Mouse (Mus musculus) embryonic facial prominence, embryonic 10.5 days (tissue): Measurements from ENCODE around the gene Cavin3. TPM values are rescaled to one million over a fixed set of nuclear protein-coding genes. Genes with fewer than 3 reads are reported as not detected.
A peak's percentile ranks its signal among the peaks of the same experiment; 100 is the strongest.

ENCODE experiments used
- DNase-seq: peaks from one replicate; pipeline ENCODE4 v3.0.0-alpha.2; 2017; ENCODE audit warnings: low spot score
- H3K27ac ChIP-seq: fragments of 300-500 bp; sonication (generic); replicated peaks from 2 replicates; pipeline ENCODE4 v1.5.1; 2016; ENCODE audit warnings: mild to moderate bottlenecking
- H3K27me3 ChIP-seq: fragments of 300-500 bp; sonication (generic); replicated peaks from 2 replicates; pipeline ENCODE4 v1.6.1; 2016; ENCODE audit warnings: low read depth, mild to moderate bottlenecking; ENCODE audit not compliant: poor library complexity, severe bottlenecking
- H3K36me3 ChIP-seq: fragments of 300-500 bp; sonication (generic); replicated peaks from 2 replicates; pipeline ENCODE4 v1.6.1; 2016; ENCODE audit warnings: mild to moderate bottlenecking, moderate library complexity
- H3K4me1 ChIP-seq: fragments of 300-500 bp; sonication (generic); 2 replicates; pipeline ENCODE4 v1.6.1; 2016
- H3K4me3 ChIP-seq: fragments of 300-500 bp; sonication (generic); 2 replicates; pipeline ENCODE4 v1.5.1; 2016; ENCODE audit warnings: mild to moderate bottlenecking, moderate library complexity
- H3K9me3 ChIP-seq: fragments of 300-500 bp; sonication (generic); 2 replicates; pipeline ENCODE4 v1.6.1; 2016; ENCODE audit warnings: mild to moderate bottlenecking
- WGBS: fragments of 180-500 bp; shearing (Covaris S2); methylation state at CpG from one replicate; pipeline ENCODE4 v1.1.7; 2016; 5-methylcytosine and 5-hydroxymethylcytosine counted together
- polyA plus RNA-seq: library from polyadenylated mRNA; unstranded; fragments of >200 nt; fragmentation: Nextera tagmentation; extraction: Ambion mirVana; gene quantifications from 2 replicates; pipeline ENCODE4 v1.2.1, GENCODE M21; 2016

Gene Cavin3
- polyA plus RNA-seq: 17.3 and 17.7 TPM in 2 replicates

DNA sequence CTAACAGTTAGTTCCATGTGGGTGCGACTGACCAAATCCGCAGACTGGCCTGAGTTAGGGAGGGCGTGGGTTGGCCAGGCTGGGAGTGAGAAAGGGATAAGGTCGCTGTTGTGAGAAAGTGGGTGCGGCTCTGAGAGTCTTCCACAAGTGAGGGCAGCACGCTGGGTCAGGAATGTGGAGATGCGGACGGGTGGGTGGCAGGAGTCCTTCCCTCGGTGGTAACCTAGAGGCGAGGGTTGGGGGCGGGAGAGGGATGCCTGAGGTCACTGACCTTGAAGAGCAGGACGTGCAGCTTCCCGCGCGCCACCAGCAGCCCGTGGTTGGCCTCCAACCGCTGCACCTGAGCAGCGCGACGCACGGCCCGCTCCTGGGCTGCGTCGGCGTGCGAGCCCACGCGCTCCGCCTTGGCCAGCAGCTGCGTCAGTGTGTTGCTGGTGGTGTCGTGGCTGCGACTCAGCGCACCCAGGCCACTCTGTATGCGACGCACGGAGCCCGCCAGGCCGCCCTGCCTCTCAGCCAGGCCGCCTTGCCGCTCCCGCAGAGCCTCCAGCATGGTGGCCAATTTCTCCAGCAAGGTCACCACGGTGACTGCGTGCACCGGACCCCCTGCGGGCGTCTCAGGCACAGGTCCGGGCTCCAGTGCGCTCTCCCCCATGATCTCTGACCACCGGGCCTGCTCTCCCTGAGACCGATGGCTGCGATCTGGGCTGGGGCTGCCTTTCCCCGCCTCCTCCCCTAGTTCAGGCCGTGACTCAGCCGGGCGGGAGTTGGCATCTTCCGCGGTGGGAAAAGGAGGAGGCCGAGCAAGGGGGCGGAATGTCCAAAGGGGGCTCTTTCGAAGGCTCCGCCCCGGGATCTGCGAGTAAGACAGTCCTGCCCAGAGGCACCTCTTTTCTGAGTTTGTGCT, at the start of gene Cavin3:
Cavin3 (minus strand) TSS at position 796 of the 907 bp plus-strand sequence.
- Histone ChIP-seq H3K4me3 (peak within 1 kb of the TSS; percentile 63), H3K4me1 (peaks cover 27% of the 10 kb centered on the region), H3K27me3 (peaks cover 37% of the 10 kb centered on the region), H3K27ac (peak within 1 kb of the TSS; percentile 85), H3K9me3 (no peaks in the 10 kb centered on the region), H3K36me3 (no peaks in the 10 kb centered on the region)
- DNase-seq: peak; percentile 74
- WGBS: 3% methylated on average over 63 of the region's 63 CpGs

DNA sequence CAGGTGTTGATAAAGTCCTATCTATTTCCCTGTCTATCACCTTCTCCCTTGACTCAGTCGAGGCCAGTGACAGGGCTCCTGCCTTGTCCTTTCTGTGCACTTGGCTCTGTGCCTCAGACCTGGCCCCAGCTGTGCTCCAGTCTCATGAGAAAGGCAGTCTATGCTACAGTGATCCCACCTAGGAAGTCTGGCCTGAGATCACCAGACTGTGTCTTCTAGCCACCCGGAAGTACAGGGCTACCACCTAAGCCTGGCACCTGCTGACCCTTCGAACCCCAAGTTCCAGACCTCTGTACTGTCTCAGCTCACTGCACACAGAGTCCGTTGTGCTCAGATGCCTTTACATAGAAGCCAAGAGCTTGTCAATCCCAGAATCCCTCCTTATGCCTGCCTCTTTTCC, 46.0 kb upstream of the Cavin3 start:
- DNase-seq: no peak
- 76% methylated on average over 4 of the region's 4 CpGs for WGBS
- Histone ChIP-seq H3K27ac (no peak overlapping the region), H3K4me3 (no peak overlapping the region), H3K27me3 (no peaks in the 10 kb centered on the region), H3K4me1 (no peaks in the 10 kb centered on the region), H3K9me3 (no peaks in the 10 kb centered on the region), H3K36me3 (no peaks in the 10 kb centered on the region)

DNA sequence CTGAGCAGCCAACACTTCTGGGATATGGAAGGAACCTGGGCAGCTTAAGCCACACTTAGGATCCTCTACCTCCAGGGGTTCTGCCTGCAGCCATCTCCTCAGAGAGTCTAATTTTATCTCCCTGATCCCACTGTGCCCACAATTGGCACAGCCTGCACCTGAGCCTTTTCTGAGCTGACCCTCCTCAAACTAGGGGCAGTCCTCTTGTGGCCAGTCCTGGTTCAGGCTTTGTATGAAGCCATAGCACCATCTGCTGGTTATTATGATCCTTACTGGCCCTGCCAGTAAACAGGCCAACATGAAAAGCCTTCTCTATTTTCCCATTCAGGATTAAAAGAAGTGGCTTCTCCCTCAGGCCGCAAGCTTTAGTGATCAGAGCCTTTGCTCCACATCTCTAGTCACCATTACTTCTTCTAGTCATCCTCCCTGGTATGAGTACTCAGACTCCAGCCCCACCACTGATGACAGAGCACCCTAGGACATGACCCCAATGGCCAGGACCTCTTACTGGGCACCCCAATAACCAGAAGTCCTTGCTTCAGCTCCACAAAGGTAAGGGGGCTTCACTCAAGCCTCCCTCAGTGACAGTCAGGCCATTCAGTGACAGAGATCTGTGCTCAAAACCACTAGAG, 45.3 kb upstream of the Cavin3 start:
- Histone ChIP-seq H3K4me1 (no peaks in the 10 kb centered on the region), H3K27ac (no peak overlapping the region), H3K9me3 (no peaks in the 10 kb centered on the region), H3K27me3 (no peaks in the 10 kb centered on the region), H3K36me3 (no peaks in the 10 kb centered on the region), H3K4me3 (no peak overlapping the region)
- peak; percentile 26 for DNase-seq
- WGBS: 57% methylated on average over 1 of the region's 1 CpGs

DNA sequence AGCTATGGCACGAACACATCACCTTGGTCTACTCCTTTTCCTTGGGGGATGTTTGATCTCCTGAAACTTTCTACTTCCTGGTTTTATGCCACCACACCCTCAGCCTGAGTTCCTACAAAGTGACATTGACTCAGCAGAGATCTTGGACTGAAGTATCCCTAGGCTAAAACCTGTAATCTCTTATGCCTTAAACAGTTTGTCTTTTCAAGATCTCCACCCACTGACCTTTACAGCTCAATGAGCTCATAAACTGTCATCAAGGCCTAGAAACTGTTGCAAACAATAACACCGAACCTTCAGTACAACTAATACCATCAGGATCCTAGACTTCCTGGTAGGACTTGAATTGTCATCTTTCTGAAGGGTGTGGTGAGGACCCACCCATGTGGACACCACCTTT, 42.1 kb upstream of the Cavin3 start:
- H3K36me3 ChIP-seq: no peaks in the 10 kb centered on the region
- H3K9me3 ChIP-seq: no peaks in the 10 kb centered on the region
- peaks cover 8% of the 10 kb centered on the region; the same call in 1 of the 2 replicates for H3K4me1 ChIP-seq
- no peak overlapping the region for H3K27ac ChIP-seq
- no peak for DNase-seq
- H3K4me3 ChIP-seq: no peak overlapping the region
- WGBS: 86% methylated on average over 2 of the region's 2 CpGs
- H3K27me3 ChIP-seq: peaks cover 10% of the 10 kb centered on the region; the same call in 1 of the 2 replicates

DNA sequence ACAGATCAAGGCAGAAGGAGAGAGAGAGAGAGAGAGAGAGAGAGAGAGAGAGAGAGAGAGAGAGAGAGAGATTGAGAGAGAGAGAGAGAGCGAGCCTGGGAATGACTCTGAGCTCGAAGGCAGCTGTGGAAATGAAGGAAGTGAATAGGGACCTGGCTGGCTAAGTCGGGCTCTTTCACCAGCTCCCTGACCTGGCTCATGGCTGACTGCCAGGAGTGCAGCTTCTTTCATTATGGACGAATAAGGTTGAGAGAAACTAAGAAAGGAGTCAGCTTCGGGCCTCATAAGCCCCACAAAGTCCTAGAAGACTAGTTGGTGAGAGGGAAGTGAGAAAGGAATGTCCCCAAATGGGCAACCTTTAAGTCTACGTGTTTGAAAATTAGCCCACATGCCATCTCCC, 38.1 kb upstream of the Cavin3 start:
- H3K27me3 ChIP-seq: peaks cover 15% of the 10 kb centered on the region; the same call in 1 of the 2 replicates
- no peaks in the 10 kb centered on the region for H3K36me3 ChIP-seq
- peaks cover 12% of the 10 kb centered on the region for H3K4me1 ChIP-seq
- H3K27ac ChIP-seq: no peak overlapping the region
- no peaks in the 10 kb centered on the region for H3K9me3 ChIP-seq
- no peak overlapping the region for H3K4me3 ChIP-seq
- 24% methylated on average over 6 of the region's 6 CpGs for WGBS
- DNase-seq: peak; percentile 14

DNA sequence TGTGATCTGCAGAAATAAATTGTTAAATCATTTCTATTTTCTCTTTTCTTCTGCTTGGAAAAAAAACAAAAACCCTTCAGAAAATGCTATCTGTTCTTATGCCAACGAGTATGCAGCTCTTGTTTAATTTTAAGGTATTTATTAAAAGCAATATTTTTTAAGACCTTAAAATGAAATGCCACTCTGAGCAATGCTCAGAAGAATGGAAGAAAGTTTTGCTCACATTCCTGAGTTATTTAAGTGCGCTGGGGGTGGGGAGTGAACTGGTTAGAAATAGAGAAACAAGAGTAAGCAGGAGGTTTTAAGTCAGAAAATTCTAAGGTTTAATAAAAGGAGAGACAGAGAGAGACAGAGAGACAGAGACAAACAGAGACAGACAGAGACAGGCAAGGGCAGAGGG, 37.7 kb upstream of the Cavin3 start:
- Histone ChIP-seq H3K27ac (no peak overlapping the region), H3K27me3 (peaks cover 15% of the 10 kb centered on the region; the same call in 1 of the 2 replicates), H3K36me3 (no peaks in the 10 kb centered on the region), H3K4me1 (peaks cover 12% of the 10 kb centered on the region), H3K4me3 (no peak overlapping the region), H3K9me3 (no peaks in the 10 kb centered on the region)
- 81% methylated on average over 2 of the region's 2 CpGs for WGBS
- no peak for DNase-seq

DNA sequence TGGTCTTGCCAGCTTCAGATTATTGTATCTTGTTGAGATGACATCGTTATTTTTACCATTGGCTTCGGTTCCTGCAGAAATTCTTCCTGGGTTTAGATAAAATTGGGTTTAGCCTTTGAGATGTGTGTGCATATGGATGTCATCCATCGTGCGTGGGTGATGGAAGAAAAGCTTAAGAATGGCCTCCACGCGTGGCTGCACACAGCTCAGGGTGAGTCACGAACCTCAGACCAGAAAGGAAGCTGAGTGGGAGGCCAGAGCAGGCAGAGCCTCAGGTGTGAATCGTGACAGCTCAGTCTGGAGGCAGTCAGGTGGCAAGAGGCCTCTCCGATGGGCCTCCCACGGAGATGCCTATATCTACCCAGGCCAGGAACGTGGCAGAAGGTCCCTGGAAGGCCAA, 37.2 kb upstream of the Cavin3 start:
- WGBS: 75% methylated on average over 11 of the region's 11 CpGs
- no peak for DNase-seq
- no peak overlapping the region for H3K27ac ChIP-seq
- peaks cover 12% of the 10 kb centered on the region for H3K4me1 ChIP-seq
- H3K4me3 ChIP-seq: no peak overlapping the region
- H3K36me3 ChIP-seq: no peaks in the 10 kb centered on the region
- H3K27me3 ChIP-seq: peaks cover 15% of the 10 kb centered on the region; the same call in 1 of the 2 replicates
- H3K9me3 ChIP-seq: no peaks in the 10 kb centered on the region

DNA sequence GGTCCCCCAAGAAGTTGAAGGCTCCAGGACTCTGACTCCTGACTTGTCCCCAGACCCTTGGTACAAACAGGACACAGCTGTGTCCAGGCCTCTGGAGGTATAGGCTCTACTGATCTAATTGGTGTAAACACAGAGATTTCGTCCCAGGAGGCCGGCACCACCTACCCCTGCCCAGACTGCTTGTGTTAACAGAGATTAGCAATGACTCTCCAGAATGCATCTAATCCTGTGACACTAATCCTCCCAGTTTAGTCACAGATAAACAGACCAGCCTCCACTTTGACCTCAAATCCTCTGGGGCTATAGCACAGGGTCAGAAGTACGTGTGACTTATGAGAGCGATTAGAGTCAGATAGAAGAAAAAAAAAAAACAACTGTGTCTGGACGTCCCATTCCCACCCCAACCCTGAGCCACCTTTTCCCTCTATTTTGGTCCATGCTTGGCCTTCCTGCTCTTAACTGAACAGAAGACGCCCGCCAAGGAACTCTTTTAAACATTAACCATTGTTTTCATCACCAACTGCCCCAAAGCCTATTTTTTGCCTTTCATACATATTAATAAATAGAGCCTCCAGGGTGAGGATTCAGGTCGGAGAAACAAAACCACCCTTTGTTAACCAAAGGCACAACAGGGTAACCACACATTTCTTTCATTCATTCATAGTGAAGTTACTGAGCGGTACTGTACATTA, 34.7 kb upstream of the Cavin3 start:
- 45% methylated on average over 9 of the region's 9 CpGs for WGBS
- Histone ChIP-seq H3K27me3 (peaks cover 10% of the 10 kb centered on the region; the same call in 1 of the 2 replicates), H3K36me3 (no peaks in the 10 kb centered on the region), H3K4me3 (no peak overlapping the region), H3K9me3 (no peaks in the 10 kb centered on the region), H3K27ac (no peak overlapping the region), H3K4me1 (peaks cover 12% of the 10 kb centered on the region)
- DNase-seq: no peak

DNA sequence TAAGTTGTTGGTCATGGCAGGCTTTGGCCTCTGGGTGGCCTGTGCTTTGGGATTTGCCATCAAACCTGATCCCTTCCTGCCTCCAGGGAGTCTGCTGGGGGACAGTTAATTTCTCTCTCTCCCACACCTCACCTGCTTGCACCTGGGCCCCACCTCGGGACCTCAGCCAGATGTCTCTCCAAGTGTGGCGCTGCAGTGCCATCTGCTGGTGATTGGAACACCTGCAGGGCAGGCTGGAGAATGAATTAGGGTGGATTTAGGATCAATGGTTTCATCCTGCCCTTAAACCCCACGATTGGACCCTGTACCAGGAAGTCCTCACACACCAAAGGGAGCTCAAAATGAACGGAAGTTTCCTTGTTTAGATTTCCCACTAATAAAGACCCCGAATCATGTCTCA, 33.1 kb upstream of the Cavin3 start:
- no peaks in the 10 kb centered on the region for H3K9me3 ChIP-seq
- H3K27ac ChIP-seq: no peak overlapping the region
- no peaks in the 10 kb centered on the region for H3K36me3 ChIP-seq
- H3K4me1 ChIP-seq: peaks cover 8% of the 10 kb centered on the region
- H3K27me3 ChIP-seq: peaks cover 9% of the 10 kb centered on the region
- 17% methylated on average over 5 of the region's 5 CpGs for WGBS
- no peak overlapping the region for H3K4me3 ChIP-seq
- peak; percentile 75 for DNase-seq

DNA sequence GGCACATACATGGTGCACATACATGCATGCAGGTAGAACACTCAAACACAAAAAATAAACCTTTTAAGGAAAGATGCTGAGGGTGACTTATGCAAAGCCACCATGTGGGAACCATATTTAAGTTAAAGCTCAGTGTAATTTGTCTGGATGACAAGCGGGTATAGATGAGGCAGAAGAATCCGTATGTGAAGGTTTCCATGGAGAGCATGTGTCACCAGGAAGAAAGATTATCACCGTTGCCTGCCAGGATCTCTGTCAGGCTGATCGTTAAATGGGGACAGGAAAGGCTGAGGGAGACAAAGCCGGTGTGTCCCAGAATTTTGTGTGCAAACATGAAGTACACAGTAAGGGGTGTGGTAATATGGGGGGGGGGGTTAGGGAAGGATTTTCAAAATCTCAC, 32.5 kb upstream of the Cavin3 start:
- Histone ChIP-seq H3K27ac (no peak overlapping the region), H3K4me3 (no peak overlapping the region), H3K9me3 (no peaks in the 10 kb centered on the region), H3K36me3 (no peaks in the 10 kb centered on the region), H3K27me3 (peaks cover 8% of the 10 kb centered on the region), H3K4me1 (peaks cover 4% of the 10 kb centered on the region; the same call in 1 of the 2 replicates)
- no peak for DNase-seq
- WGBS: 77% methylated on average over 5 of the region's 5 CpGs

DNA sequence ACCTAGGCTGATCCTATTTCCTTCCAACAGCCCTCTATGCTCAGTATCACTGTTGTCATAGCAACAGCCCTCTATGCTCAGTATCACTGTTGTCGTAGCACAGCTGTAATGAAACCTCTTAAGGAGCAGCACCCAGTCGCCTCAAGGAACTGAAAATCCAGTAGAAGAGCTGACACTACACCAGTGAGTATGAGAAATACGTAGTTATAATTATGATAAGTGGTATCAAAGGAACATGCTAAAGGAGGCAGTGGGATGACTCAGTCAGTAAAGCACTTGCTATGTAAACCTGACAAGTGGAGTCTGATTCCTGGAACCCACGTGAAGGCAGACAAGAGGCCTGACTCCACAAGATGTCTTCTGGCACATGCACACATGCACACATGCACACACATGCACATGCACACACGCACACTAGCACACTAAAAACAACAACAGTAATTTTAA, 31.8 kb upstream of the Cavin3 start:
- DNase-seq: no peak
- no peaks in the 10 kb centered on the region for H3K36me3 ChIP-seq
- H3K4me3 ChIP-seq: no peak overlapping the region
- H3K9me3 ChIP-seq: no peaks in the 10 kb centered on the region
- no peak overlapping the region for H3K27ac ChIP-seq
- 66% methylated on average over 5 of the region's 5 CpGs for WGBS
- peaks cover 5% of the 10 kb centered on the region; the same call in 1 of the 2 replicates for H3K27me3 ChIP-seq
- H3K4me1 ChIP-seq: peaks cover 4% of the 10 kb centered on the region; the same call in 1 of the 2 replicates

DNA sequence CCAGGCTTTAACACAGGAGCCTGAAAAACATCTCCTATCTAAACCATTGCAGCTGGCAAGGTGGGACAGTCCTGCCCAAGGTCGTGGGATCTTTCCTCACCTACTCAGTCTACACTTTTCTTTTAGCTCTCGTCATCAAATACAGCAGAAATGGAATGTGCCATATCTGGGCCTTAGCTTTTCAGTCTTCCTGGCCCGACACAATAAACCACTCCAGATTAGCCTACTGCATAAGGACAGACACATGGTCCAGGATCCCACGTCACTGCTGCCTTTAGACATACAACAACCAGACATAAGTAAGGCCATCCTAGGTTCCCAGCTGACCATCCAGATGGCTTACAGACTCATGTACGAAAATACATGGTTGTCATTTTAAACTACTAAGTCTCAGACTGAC, 28.0 kb upstream of the Cavin3 start:
- Histone ChIP-seq H3K4me3 (no peak overlapping the region), H3K36me3 (no peaks in the 10 kb centered on the region), H3K4me1 (no peaks in the 10 kb centered on the region), H3K27ac (no peak overlapping the region), H3K9me3 (no peaks in the 10 kb centered on the region), H3K27me3 (no peaks in the 10 kb centered on the region; the same call in 1 of the 2 replicates)
- no peak for DNase-seq
- WGBS: 85% methylated on average over 5 of the region's 5 CpGs
